Mouse (Mus musculus) gastrocnemius, adult 2 months (tissue): ENCODE measurements around the gene Gm13128. TPM values are rescaled to one million over a fixed set of nuclear protein-coding genes. Genes with fewer than 3 reads are reported as not detected.
"Not testable (repeated sequence)": the region's sequence is repeated elsewhere in the genome, so short reads cannot be mapped to it uniquely, and the experiment has no call there.

Experiments
- DNase-seq: peaks from one replicate; pipeline ENCODE4 v3.0.0; 2022
- H3K27ac ChIP-seq: fragments of 200-600 bp; 2 replicates; pipeline ENCODE4 v1.8.1; 2022; ENCODE audit warnings: mild to moderate bottlenecking
- H3K4me3 ChIP-seq: fragments of 200-600 bp; 2 replicates; pipeline ENCODE4 v1.8.1; 2022; ENCODE audit warnings: mild to moderate bottlenecking, moderate library complexity
- CTCF ChIP-seq: fragments of 200-600 bp; IDR thresholded peaks from 2 replicates; pipeline ENCODE4 v1.8.1; 2022; ENCODE audit warnings: antibody characterized with exemption, mild to moderate bottlenecking, moderate library complexity
- intact Hi-C: fragments of 180-260 bp; cut with DNase I; formaldehyde crosslinking; loops from one replicate; pipeline ENCODE4 v1.15.1; 2025
- long read RNA-seq, 2 experiments: library from polyadenylated mRNA; stranded (forward); transcript quantifications; one replicate each; pipeline ENCODE4 v2.0.0; 2021
- total RNA-seq, 2 experiments: library from RNA; stranded (reverse); gene quantifications; 2 replicates each; pipeline ENCODE4 v1.2.3; 2021

Gm13128 gene
- total RNA-seq, result not detected
- long read RNA-seq, experiment 1, result 0 reads
- long read RNA-seq, experiment 2, result 0 reads

GRCm38 (mm10) chr4:144329949-144330348 is at the start of gene Gm13128:
TSS of gene Gm13128 (plus strand) at chr4:144330249.
- not testable (repeated sequence) for H3K4me3 ChIP-seq, H3K27ac ChIP-seq, DNase-seq
- intact Hi-C loops, result loop anchor here (10.0 kb wide), 1 partner anchor 325 kb away; no protein-coding TSS in a partner anchor

DNA sequence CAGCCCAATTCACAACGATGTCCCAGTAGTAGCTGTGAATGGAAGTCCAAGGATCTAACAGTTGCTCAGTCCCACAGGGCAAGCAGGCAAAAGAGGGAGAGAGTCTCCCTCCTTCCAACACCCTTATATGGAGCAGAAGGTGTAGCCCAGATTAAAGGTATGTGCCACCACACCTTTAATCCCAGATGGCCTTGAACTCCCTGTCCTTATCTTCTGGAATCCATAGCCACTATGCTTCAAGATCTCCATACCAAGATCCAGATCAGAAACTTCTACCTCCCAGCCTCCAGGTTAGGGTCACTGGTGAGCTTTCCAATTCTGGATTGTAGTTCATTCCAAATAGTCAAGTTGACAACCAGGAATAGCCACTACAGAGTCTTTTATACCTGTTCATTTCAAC is 49.7 kb upstream of the Gm13128 start, which contains the start of gene Pramel5:
Gene Pramel5 (minus strand): TSS at position 101 of the 400 bp plus-strand sequence.
- intact Hi-C loops, H3K4me3 ChIP-seq, DNase-seq, H3K27ac ChIP-seq: not testable (repeated sequence)

GRCm38 (mm10) chr4:144299414-144299813 is 30.6 kb upstream of the Gm13128 start:
- intact Hi-C loops, result loop anchor here (10.0 kb wide), 1 partner anchor 255 kb away; no protein-coding TSS in a partner anchor
- H3K4me3 ChIP-seq, H3K27ac ChIP-seq, DNase-seq: not testable (repeated sequence)

DNA sequence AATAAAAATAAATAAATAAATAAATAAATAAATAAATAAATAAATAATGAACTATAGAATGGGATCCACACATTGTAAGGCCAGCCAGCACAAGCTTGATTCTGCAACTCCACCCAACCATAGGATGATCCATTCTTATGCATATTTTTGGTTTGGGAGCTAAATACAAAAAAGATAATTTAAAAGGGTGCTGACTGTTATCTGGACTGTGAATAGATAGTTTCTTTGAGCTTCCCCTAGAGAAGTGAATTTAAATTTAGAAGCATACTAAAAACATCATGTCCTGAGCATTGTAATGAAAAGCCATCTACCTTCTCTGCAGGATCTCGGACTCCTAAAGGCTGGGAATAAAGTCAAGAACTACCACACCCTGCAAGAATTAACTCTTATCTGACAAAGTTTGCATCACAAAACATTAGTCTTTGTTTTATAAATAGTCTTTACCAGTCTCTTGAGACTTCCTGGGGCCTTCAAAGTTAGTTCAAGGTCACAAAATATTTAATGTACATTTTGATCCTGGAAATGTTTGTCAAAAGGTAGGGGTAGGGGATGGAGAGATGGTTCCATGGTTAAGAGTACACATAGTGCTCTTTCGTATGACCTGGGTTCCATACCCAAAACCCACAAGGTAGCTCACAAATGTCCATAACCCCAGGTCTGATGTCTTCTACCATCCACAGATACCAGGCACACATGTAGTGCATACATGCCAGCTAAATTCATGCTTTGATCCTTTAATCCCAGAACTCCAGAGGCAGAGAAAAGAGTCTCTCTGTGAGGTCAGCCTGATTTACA is 17.2 kb upstream of the Gm13128 start:
- H3K27ac ChIP-seq, DNase-seq, intact Hi-C loops, H3K4me3 ChIP-seq: not testable (repeated sequence)

- H3K27ac ChIP-seq, DNase-seq, H3K4me3 ChIP-seq, intact Hi-C loops: not testable (repeated sequence)
These were observed 5.8 kb downstream of the Gm13128 start for GRCm38 (mm10) chr4:144335856-144336255.

GRCm38 (mm10) chr4:144357642-144358041 is 27.6 kb downstream of the Gm13128 start, which contains the start of gene Gm13119:
TSS of gene Gm13119 (plus strand) at chr4:144357942.
- DNase-seq, intact Hi-C loops, H3K27ac ChIP-seq, H3K4me3 ChIP-seq: not testable (repeated sequence)

- intact Hi-C loops, result no loop called here
- TF ChIP-seq CTCF, result no peak
- Histone ChIP-seq H3K4me3 (no peak within 1 kb of the TSS), H3K27ac (no peak within 1 kb of the TSS)
- DNase-seq, result no peak
These were observed 47.9 kb downstream of the Gm13128 start, which contains the start of gene Pramef20 for GRCm38 (mm10) chr4:144377911-144378310. TSS of gene Pramef20 (minus strand) at chr4:144377933.

Other genes with a start within 250 kb of the Gm13128 start
- gene Gm13102, start 223.8 kb upstream of the Gm13128 start, total RNA-seq, result not detected
- gene Oog3, start 167.6 kb upstream of the Gm13128 start, total RNA-seq, result not detected
- gene Oog2, start 139.5 kb upstream of the Gm13128 start, total RNA-seq, result not detected
- not detected for gene C87977, start 116.9 kb upstream of the Gm13128 start, total RNA-seq
- gene Pramel5, start 49.8 kb upstream of the Gm13128 start, total RNA-seq, result not detected
- gene Gm13119, start 27.7 kb downstream of the Gm13128 start, total RNA-seq, result not detected
- not detected for gene Pramef20, start 47.7 kb downstream of the Gm13128 start, total RNA-seq
- not detected for gene Pramef12, start 78.2 kb downstream of the Gm13128 start, total RNA-seq
- gene 1700012P22Rik, start 108.5 kb downstream of the Gm13128 start, total RNA-seq, result not detected
- not detected for gene Gm9944, start 123.1 kb downstream of the Gm13128 start, total RNA-seq
- gene Aadacl3, start 133.5 kb downstream of the Gm13128 start, total RNA-seq, result not detected
- not detected for gene 9430007A20Rik, start 189.6 kb downstream of the Gm13128 start, total RNA-seq
- gene Gm13124, start 234.9 kb downstream of the Gm13128 start, total RNA-seq, result not detected